Mouse (Mus musculus) erythroblast, embryonic 14.5 days (primary cell): ENCODE results near the gene Nkx1-2.

ENCODE experiments used
- GATA1 ChIP-seq: IDR thresholded peaks from 2 replicates; pipeline ENCODE4 v1.6.1; 2012; ENCODE audit warnings: low read length, inconsistent platforms, mixed read lengths
- TAL1 ChIP-seq: IDR thresholded peaks from 3 replicates; pipeline ENCODE4 v1.6.1; 2012; ENCODE audit warnings: low read length, inconsistent platforms, mixed read lengths

GRCm38 (mm10) chr7:132576891-132577290 is 22.5 kb downstream of the Nkx1-2 start:
- TF ChIP-seq TAL1, result no peak
- no peak for TF ChIP-seq GATA1
